Mouse (Mus musculus) E14TG2a.4 (cell line): ENCODE data around the gene Abi1.

ENCODE experiments used
- CTCF ChIP-seq: conservative IDR thresholded peaks from 2 replicates; pipeline ENCODE4 v1.5.1; 2014; ENCODE audit warnings: low read length
- POU5F1 ChIP-seq: IDR thresholded peaks from 2 replicates; pipeline ENCODE4 v1.6.1; 2014; ENCODE audit warnings: low read length, borderline replicate concordance

DNA sequence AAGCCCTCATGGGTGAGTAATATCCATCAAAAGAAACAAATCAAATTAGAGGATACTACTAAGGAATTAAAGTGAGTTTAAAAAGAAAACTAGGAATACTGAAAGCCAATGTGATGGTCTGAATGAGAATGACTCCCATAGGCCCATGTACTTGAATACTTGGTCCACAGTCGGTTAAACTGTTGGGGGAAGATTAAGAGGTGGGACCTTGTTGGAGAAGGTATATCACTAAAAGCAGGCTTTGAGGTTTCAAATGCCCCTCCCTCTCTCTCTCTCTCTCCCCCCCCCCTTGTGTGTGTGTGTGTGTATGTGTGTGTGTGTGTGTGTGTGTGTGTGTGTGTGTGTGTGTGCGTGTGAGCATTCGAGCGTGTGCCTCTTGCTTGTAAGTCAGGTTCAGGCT lies 9.4 kb downstream of the Abi1 start:
- no peak for TF ChIP-seq CTCF
- no peak for TF ChIP-seq POU5F1
